Mouse (Mus musculus): ENCODE results near the gene Lamp3.

DNA sequence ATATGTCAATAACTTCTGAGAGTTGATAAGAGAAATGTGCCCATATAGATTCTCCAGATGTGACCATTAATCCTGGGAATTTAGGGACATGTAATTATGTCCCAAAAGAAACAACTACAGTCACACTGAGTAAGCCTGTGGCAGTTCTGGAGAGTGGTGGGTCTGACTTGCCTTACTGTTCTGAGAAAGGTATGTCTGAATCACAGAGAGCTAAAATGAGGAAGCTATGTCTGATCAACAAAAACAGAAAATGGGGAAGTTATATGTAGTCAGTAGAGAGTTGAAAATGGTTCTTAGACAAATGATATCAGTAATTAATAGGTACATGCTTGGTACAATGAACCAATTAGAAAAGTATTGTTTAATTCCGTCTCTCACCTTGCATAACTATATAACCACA lies 26.7 kb upstream of the Lamp3 start:
- TF ChIP-seq CTCF (conservative IDR thresholded peaks at IDR 0.05; ENCODE audit: insufficient read depth, insufficient read length, low read depth, low read length) (no peak), POLR2A (IDR thresholded peaks at IDR 0.05; ENCODE audit: low read depth, low read length) (no peak)
